In the genomic region with DNA sequence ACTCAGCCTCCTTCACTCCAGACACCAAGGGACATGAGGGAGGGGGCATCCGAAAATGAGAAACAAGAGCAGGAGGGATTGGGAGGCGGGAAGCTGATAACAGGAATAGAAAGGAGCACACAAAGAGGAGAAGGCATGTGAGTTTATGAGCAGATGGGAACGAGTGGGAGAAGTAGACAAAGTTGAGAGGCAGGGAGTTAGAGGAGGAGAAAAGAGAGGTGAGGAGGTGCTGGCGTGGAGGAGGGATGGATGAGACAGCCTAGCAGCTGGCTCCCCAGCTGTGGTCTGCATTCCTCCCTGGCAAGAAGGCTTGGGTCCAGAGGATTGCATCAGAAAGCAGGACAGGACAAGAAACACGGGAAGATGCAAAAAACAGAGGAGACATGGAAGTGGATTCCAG, we compare ENCODE assay signal across 9 mouse cellular contexts.
DNase-seq lines count a peak whose midpoint lies in the region; ATAC-seq and TF ChIP-seq lines count a peak whose summit lies in the region.
"Had no signal": no experiment of that assay in that cellular context is flagged by ENCODE, and none has a peak within 500 bp of the region (broad histone marks: within the 10 kb centered on the region; RNA-seq: fewer than 3 reads in every experiment).

No protein-coding gene starts in this region.

- 18% methylated on average over 5 of the region's 5 CpGs for WGBS in forebrain, embryonic 10.5 days
- 36% methylated on average over 5 of the region's 5 CpGs for WGBS in forebrain, embryonic 16.5 days
- 26% methylated on average over 5 of the region's 5 CpGs for WGBS in heart, embryonic 10.5 days
- 21% methylated on average over 5 of the region's 5 CpGs for WGBS in midbrain, embryonic 16.5 days

- peak overlapping the region; percentile 89 for H3K27ac ChIP-seq in forebrain, embryonic 10.5 days
- no peak overlapping the region for H3K27ac ChIP-seq in forebrain, embryonic 16.5 days (ENCODE audit: low read length)
- H3K27ac ChIP-seq in heart, embryonic 10.5 days = peak overlapping the region; percentile 42
- peak overlapping the region; percentile 91 for H3K27ac ChIP-seq in left cerebral cortex, adult 2 months
- H3K27ac ChIP-seq in midbrain, embryonic 16.5 days (ENCODE audit: low read length) = peak overlapping the region; percentile 66

- H3K4me1 ChIP-seq in forebrain, embryonic 10.5 days = peaks cover 68% of the 10 kb centered on the region
- H3K4me1 ChIP-seq in forebrain, embryonic 16.5 days (replicated peaks; ENCODE audit: control insufficient read depth, insufficient read depth, low read length) = peaks cover 23% of the 10 kb centered on the region
- H3K4me1 ChIP-seq in heart, embryonic 10.5 days = peaks cover 30% of the 10 kb centered on the region
- H3K4me1 ChIP-seq in midbrain, embryonic 16.5 days (ENCODE audit: control insufficient read depth, insufficient read depth, low read length) = peaks cover 27% of the 10 kb centered on the region
- H3K4me1 ChIP-seq: megakaryocyte, embryonic 14.5 days had no signal

- no peak overlapping the region for H3K9ac ChIP-seq in forebrain, embryonic 16.5 days (replicated peaks; ENCODE audit: low read depth, low read length)
- H3K9ac ChIP-seq in midbrain, embryonic 16.5 days (ENCODE audit: low read depth, low read length) = peak overlapping the region; percentile 52

- H3K4me3 ChIP-seq in forebrain, embryonic 10.5 days = peak overlapping the region; percentile 36
- no peak overlapping the region for H3K4me3 ChIP-seq in forebrain, embryonic 16.5 days (replicated peaks; ENCODE audit: low read length)
- peak overlapping the region; percentile 42; the same call in 1 of the 2 replicates for H3K4me3 ChIP-seq in heart, embryonic 10.5 days
- no peak overlapping the region for H3K4me3 ChIP-seq in left cerebral cortex, adult 2 months
- H3K4me3 ChIP-seq in midbrain, embryonic 16.5 days (ENCODE audit: low read depth, low read length) = no peak overlapping the region
- H3K4me3 ChIP-seq: megakaryocyte, embryonic 14.5 days had no signal

- no peak overlapping the region for H3K4me2 ChIP-seq in forebrain, embryonic 16.5 days (ENCODE audit: low read length)
- peak overlapping the region; percentile 54 for H3K4me2 ChIP-seq in midbrain, embryonic 16.5 days (ENCODE audit: low read length)

- 0 out of 2 replicates have a peak, but pooled peaks cover 8% of the 10 kb centered on the region for H3K36me3 ChIP-seq in forebrain, embryonic 10.5 days (replicated peaks)
- H3K36me3 ChIP-seq in forebrain, embryonic 16.5 days (ENCODE audit: control insufficient read depth, insufficient read depth) = no peaks in the 10 kb centered on the region
- H3K36me3 ChIP-seq in heart, embryonic 10.5 days = no peaks in the 10 kb centered on the region
- H3K36me3 ChIP-seq in midbrain, embryonic 16.5 days (ENCODE audit: control insufficient read depth, insufficient read depth, low read length) = no peaks in the 10 kb centered on the region

- H3K27me3 ChIP-seq in forebrain, embryonic 10.5 days (ENCODE audit: poor library complexity, severe bottlenecking) = no peaks in the 10 kb centered on the region
- H3K27me3 ChIP-seq in forebrain, embryonic 16.5 days (replicated peaks; ENCODE audit: control insufficient read depth, insufficient read depth, low read length) = no peaks in the 10 kb centered on the region
- no peaks in the 10 kb centered on the region for H3K27me3 ChIP-seq in heart, embryonic 10.5 days (ENCODE audit: insufficient read depth, poor library complexity, severe bottlenecking)
- H3K27me3 ChIP-seq in midbrain, embryonic 16.5 days (ENCODE audit: control insufficient read depth, insufficient read depth, low read depth, low read length) = no peaks in the 10 kb centered on the region

- intact Hi-C loops in left cerebral cortex, adult 2 months (cut with DNase I) = loop anchor here (1.0 to 5.0 kb wide), 3 partner anchors 67 to 110 kb away; no protein-coding TSS in a partner anchor

- ATAC-seq in forebrain, embryonic 16.5 days = no peak
- peak; percentile 14; the same call in 1 of the 2 replicates for ATAC-seq in midbrain, embryonic 16.5 days
- ATAC-seq in cerebellum, adult (ENCODE audit: insufficient number of reproducible peaks, low FRiP score, low TSS enrichment) = no peak

- no peaks in the 10 kb centered on the region for H3K9me3 ChIP-seq in forebrain, embryonic 10.5 days
- no peaks in the 10 kb centered on the region for H3K9me3 ChIP-seq in forebrain, embryonic 16.5 days (ENCODE audit: control insufficient read depth, low read length)
- no peaks in the 10 kb centered on the region for H3K9me3 ChIP-seq in heart, embryonic 10.5 days
- no peaks in the 10 kb centered on the region for H3K9me3 ChIP-seq in midbrain, embryonic 16.5 days (replicated peaks; ENCODE audit: control insufficient read depth, low read length, poor library complexity, severe bottlenecking)

- DNase-seq in forebrain, embryonic 10.5 days (ENCODE audit: extremely low spot score, low spot score) = no peak
- peak; percentile 59 for DNase-seq in embryo, embryonic 10.5 days (ENCODE audit: low spot score)
- peak; percentile 77 for DNase-seq in heart, embryonic 10.5 days (ENCODE audit: low spot score)
- DNase-seq in left cerebral cortex, adult 2 months (ENCODE audit: extremely low spot score in 1 of 2, low spot score in 2 of 2) = peak; percentile 47 to 67
- no peak for DNase-seq in adrenal gland, postnatal 25 days

- TF ChIP-seq CTCF in left cerebral cortex, adult 2 months (IDR thresholded peaks at IDR 0.05) = no peak

Comparison
In these comparisons a context has a peak if more than half of its experiments do, and no peak if none do; other contexts are left out.
1. H3K4me3 ChIP-seq: peak in forebrain, embryonic 10.5 days (single experiment) and heart, embryonic 10.5 days (single experiment); none in forebrain, embryonic 16.5 days (single experiment), left cerebral cortex, adult 2 months (single experiment) and midbrain, embryonic 16.5 days (single experiment).
2. DNase-seq: peak in embryo, embryonic 10.5 days (single experiment), heart, embryonic 10.5 days (single experiment) and left cerebral cortex, adult 2 months (2 of 2); none in forebrain, embryonic 10.5 days (single experiment) and adrenal gland, postnatal 25 days (single experiment).